Mouse (Mus musculus): ENCODE measurements around the gene Hnf1a. TPM values are rescaled to one million over a fixed set of nuclear protein-coding genes. Genes with fewer than 3 reads are reported as not detected.
"Not testable (repeated sequence)": the region's sequence is repeated elsewhere in the genome, so short reads cannot be mapped to it uniquely, and the experiment has no call there.

Hnf1a gene
- total and polyA plus RNA-seq, 3 experiments = 0.03 to 0.09 TPM; not detected in 1

DNA sequence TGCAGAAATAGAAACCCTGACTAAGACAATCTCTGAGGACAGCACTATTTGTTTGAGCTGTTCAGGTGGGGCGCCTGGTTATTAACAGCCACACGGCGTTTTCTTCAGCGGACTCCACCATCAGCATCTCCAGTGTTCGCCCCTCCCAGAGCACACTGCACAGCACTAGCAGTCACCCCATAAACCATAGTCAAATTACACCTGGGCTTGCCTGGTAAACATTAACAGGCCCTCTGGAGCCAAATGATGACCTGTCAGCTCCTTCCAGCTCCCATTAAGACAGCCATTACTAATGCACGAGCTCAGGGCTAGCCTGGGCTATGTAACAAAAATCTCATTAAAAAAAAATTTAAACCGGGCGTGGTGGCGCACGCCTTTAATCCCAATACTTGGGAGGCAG, 25.8 kb downstream of the Hnf1a start:
- DNase-seq = no peak

DNA sequence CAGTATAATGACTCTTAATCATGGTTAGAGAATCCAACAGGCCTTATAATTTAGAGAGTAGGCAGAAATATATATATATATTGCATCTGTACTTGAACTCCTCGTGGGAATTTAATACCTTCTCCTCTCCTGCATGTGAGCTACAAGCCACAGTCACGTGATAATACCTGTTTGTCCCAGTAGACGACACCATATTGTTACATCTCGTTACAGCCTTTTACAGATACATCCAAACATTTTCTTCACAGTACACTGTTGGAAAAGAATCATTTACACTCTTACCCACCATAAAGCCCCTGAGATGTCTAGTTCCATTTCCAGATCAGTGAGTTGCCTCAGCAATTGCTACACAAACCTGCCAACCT, 28.1 kb downstream of the Hnf1a start:
- DNase-seq = no peak

DNA sequence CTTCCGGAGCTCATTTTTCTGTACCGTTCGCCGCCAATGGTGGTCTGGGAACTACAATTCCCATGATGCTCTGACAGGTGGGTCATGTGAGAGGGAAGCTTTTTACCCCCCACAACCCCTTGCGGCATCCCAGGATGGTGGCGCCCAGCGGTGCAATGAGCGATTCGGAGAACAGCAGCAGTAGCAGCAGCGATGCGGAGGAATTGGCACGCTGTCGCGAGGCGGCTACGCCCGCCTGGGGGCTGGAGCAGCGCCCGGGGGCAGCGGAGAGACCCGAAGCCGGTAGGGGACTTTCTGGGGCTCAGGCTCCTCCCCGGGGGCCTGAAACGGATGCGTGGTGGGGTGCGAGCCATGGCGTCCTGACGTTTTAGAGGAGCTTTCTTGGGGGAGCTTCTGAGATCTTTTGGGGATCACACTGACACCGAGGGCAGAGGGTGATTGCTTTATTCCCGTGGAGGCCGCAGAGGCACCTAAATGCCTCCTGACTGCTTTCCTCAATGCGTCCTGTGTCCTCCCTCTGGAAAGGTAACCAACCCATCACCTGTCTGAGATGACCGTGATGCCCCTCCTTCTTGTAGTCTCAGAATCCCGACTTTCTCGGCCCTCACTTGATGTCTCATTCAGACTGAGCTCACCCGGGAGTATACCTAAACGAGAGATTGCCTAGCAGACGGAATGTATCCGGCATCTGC, 28.7 kb downstream of the Hnf1a start, which contains the start of gene 2210016L21Rik:
TSS of gene 2210016L21Rik (plus strand) at position 85 of the 692 bp plus-strand sequence.
- DNase-seq = peak; percentile 89

DNA sequence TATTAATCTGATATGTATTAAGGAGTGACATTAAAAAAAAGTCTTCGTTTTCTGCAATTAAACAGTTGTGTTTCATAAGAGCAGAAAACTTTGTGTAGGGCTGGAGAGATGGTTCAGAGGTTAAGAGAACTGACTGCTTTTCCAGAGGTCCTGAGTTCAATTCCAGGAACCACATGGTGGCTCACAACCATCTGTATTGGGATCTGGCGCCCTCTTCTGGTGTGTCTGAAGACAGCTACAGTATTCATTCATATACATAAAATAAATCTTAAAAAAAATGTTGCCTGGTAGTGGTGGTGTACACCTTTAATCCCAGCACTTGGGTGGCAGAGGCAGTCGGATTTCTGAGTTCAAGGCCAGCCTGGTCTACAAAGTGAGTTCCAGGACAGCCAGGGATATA, 29.8 kb downstream of the Hnf1a start:
- not testable (repeated sequence) for DNase-seq

DNA sequence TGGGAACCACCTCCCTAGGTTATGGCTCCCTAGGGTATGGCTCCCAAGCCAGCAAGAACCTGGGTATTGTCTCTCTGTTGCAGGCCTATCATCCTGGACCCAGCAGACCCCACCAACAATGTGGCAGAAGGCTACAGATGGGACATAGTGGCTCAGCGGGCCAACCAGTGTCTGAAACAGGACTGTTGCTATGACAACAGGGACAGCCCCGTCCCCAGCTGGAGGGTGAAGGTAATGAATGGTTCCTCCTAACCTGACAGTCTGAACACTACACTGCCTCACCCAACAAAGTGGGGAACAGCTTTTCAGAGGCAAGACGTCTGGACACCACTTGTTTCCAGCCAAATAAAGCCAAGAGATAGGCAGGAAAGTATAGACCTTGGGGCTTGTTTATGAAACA, 35.1 kb downstream of the Hnf1a start:
- no peak for DNase-seq

DNA sequence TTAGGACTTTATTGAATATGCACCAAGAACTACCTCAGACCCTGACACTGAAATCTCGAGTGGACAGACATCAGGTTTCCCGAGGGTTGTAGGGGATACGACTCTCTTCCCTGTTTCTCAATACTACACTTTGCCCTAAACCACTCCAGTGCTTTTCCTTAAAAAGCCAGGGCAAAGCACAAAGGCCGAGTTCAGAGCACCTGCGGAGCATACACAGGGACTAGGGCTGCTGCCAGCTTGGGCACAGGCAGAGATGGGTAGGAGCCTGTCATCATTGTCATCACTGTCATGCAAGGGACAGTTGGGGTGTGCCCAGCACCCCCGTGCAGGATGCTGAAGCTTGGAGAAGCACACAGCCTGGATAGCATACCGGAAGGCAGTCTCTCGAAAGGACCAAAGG, 37.7 kb downstream of the Hnf1a start:
- no peak for DNase-seq

DNA sequence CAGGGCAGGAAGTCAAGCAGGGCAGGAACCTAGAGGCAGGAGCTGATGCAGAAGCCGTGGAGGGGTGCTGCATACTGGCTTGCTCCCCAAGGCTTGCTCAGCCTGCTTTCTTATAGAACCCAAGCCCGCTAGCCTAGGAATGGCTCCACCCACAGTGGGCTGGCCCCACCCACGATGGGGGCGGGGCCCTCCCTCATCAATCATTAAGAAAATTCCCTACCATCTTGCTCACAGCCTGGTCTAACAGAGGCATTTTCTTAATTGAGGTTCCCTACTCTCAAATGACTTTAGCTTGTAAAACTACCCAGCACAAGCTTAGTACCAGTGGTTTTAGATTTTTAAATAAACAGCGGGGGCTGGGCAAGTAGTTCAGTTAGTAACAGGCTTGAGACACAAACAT, 39.3 kb downstream of the Hnf1a start:
- DNase-seq = no peak

DNA sequence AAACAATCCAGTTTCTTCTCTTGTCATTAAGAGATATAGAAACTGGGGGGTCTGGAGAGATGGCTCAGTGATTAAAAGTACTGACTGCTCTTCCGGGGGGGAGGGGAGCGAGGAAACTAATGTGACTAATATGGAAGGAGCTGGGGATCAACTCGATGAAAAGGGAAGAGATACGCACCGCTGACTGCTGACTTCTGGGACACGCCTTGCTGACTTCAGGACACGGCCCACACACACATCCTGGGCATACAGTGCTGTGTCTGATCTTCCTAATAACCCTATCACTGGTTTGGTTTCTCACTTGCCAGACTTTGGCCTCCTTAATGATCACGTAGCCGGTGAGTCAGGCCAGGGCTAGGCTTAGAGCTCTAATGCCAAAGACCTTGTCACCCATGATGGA, 44.1 kb downstream of the Hnf1a start:
- peak; percentile 27 for DNase-seq

DNA sequence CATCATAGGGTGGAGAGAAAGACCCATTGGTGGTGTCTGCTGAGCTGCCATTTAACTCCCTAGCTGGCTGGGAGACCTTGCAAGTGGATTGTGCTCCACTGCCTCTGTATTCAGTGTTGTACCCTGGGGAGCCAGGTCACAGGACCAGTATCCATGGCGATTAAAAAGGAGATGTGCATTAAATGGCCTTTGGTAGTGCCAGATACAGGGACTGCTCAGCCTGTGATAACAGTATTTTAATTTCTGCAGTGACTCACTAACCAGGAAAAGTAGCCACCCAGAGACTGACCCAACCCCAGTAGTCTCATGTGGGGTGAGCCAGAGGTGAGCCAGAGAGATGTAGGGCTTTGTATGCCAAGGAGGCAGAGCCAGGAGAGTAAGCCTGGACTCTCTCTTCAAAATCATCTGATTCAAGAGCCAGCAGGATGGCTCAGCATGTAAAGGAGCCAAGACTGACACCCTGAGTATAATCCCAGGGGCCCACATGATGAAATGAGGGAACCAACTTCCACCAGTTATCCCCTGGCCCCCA, 44.7 kb downstream of the Hnf1a start:
- no peak for DNase-seq

DNA sequence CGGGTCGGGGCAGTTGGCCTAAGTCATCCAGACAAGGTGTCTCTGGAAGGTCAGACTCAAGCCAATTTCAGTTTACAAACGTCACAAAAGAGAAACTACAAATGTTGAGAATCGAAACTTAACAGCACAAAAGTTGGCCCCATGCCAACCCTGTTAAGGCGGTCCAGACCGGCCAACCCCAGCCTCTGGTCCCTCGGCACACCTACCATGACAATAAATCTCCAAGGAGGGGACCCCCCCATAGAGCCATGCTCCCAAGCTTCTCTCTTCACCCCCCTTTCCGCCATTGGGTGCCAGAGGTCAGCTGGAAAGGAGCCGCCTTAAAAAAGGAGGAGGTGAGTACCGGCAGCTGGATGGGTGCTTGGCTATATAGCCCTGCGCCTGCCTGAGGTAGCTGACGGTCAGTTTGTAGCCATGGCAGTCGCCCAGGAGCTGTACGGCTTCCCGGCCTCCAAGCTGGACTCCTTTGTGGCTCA, 47.9 kb downstream of the Hnf1a start, which contains the start of gene Oasl1:
TSS of gene Oasl1 (plus strand) at position 243 of the 476 bp plus-strand sequence.
- DNase-seq = peak; percentile 65

DNA sequence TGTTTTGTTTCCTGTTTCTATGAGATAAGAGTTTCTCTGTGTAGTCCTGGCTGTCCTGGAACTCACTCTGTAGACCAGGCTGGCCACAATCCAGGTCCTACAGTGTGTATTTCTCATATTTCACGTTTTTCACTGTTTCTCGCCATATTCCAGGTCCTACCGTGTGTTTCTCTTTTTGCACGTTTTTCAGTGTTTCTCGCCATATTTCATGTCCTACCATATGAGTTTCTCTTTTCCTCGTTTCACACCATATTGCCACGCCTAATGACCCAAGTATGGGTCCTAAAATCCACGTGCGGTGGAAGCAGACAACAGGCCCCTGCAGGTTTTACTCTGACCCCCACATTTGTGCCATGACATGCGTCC, 48.5 kb downstream of the Hnf1a start:
- no peak for DNase-seq

DNA sequence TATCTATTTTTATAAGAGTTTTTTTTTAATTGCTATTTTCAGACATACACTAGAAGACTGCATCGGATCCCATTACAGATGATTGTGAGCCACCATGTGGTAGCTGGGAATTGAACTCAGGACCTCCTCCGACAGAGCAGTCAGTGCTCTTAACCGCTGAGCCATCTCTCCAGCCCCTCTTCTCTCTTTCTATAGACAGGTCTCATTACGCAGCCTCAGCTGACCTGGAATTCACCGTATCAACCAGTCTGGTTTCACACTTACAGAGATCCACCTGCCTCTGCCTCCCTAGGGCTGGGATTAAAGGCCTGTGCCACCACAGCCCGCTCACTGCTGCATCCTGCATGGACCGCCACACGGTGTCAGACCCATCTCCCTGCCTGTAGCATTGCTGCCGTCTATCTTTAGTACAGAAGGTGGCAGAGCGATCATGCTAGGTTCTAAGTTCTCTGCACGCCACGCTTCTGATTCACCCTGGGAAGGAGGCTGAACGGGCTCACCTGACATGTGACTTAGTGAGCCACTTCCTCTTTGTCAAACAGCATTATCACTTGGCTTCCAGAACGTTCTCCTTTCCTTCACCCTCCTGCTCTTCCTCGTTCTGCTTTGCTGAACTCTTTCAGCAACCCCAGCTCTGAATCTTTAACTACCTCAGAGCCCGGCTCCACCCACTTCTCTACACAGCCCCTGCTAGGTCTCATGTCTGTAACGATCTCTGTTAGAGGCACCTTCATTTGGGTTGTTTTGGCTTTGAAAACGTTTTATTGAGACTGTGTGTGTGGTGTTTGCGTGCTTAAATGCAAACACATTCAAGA, 49.1 kb downstream of the Hnf1a start:
- DNase-seq = peak; percentile 5

DNA sequence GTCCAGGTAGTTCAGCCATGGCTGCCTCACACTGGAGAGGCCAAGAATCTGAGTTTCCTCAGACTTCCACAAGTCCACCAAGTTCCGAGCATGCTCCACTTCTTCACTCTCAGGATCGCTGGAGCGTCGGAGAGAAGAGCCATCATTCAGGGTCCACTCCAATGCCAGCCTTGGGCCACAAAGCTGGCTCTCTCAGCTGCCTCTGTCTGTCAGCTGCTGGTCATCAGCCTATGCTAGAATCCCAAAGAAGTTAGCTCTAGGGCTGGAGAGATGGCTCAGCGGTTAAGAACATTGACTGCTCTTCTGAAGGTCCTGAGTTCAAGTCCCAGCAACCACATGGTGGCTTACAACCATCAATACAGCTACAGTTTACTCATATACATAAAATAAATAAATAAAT, 53.5 kb downstream of the Hnf1a start:
- DNase-seq = not testable (repeated sequence)

DNA sequence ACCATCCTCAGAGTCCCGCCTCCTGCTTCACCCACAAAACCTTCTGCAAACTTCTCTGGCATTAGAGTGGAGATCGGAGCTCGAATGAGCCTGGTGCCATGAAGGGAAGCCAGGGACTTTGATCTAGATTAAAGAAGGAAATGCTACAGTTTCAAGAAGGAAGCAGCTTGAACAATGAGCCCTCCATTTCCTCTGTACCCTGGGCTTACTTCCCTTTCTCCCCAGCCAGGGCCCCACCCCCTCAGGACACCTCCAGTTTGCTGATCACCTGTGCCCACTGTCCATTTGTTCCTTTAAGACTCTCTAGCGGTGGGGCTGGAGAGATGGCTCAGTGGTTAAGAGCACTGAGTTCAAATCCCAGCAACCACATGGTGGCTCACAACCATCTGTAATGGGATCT, 54.1 kb downstream of the Hnf1a start:
- DNase-seq = no peak

DNA sequence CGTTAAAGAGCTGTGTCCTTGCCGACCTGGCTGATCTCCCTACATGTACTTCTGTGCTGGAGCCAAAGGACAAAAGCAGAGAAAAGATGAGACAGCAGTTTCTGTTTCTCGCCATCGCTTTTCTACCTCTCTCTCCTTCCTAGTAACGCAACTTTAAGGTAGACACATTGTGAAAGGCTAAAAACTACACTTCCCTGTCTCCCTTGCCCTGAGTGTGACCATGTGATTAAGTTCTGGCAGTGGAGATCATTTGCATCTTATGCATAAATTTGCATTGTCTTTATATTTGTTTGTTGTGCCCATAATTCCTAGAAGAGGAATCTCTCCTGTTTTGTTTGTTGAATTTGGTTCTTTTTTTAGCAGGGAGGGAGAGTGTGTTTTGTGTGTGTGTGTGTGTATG, 55.0 kb downstream of the Hnf1a start:
- peak; percentile 21 for DNase-seq

DNA sequence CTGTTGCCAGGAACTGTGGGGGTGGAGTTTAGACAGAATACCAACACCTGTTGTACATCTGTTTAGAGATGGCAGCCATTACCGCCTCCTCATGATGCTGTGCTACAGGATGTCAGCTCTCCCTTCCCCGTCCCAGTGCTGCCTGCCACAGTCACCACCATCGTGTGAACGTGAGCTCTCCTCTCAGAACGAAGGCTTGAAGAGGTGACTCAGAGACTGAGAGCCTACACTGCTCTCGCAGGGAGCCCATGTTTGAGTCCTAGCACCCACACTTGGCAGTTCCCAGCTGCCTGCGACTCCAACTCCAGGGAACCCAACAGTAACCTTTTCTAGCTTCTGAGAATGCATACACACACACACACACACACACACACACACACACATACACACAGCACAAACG, 56.0 kb downstream of the Hnf1a start:
- DNase-seq = no peak

DNA sequence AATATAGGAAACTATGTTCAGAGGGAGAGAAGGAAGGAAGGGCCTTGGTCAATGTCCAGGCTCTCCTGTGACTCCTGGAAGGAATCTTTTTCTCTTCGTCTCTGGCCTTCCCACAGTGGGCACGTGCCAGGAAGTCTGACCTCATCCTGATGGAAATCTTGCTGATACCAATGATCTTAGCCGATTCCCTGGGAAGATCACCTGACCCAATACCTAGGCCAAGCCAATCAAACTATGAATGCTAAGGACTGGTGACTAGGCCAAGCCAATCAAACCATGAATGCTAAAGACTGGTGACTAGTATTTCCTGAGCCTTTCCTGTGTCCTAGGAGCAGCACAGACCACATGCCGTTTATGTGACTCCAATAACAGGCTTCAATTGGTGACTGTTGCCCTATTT, 57.2 kb downstream of the Hnf1a start:
- no peak for DNase-seq

DNA sequence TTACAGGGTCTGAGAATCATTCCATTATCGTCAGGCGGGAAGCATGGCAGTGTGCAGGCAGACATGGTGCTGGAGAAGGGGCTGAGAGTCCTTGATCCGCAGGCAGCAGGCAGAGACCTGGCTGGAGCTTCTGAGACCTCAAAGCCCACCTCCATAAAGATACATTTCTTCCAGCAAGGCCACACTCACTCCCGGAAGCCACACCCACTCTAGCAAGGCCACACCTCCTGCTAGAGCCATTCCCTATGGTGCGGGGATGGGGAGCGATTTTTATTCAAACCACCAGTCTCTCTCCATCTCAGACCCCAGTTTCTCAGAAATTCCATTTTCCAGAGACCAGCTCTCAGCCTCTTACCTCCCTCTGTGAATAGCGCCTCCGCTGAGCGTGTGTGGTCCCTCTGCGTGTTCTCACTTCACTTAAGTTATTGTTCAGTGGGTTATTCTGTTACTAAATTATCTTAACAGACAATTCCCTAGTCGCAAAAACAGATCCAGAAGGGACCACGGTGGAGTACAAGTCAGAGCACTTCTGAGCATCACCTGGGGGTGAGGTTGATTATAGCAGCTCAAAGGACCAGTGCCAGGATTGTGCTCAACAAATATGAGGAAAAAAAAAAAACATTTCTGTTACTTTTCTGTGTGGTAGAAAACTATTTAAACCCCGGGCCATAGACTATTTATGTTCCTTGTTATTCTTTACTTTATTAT, 62.1 kb downstream of the Hnf1a start:
- no peak for DNase-seq

DNA sequence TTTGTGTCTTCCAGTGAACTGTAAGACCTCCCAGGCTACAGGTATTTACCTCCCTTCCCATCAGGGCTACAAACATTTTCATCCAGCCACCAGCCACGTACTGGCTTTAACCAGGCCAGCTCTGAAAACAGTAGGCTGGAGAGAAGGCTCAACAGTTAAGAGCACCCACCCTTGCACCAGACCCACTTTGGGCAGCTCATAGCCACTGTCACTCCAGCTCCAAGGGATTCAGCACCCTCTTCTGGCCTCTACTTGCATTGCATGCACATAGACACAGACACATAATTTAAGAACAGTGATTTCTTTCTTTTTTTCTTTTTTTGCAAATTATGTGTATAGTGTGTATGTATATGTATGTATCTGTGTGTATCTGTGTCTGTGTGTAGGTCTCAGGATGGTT, 68.5 kb downstream of the Hnf1a start:
- DNase-seq = peak; percentile 26

Measured in adrenal gland, adult 2 months (tissue).